Mouse (Mus musculus) E14TG2a.4 (cell line): Measurements from ENCODE around the gene Hydin.
"Not testable (repeated sequence)": the region's sequence is repeated elsewhere in the genome, so short reads cannot be mapped to it uniquely, and the experiment has no call there.

Experiments used
- H3K27me3 ChIP-seq: 2 replicates; pipeline ENCODE4 v1.6.1; 2014; ENCODE audit warnings: low read length, control low read depth; ENCODE audit not compliant: insufficient read depth
- H3K36me3 ChIP-seq: 2 replicates; pipeline ENCODE4 v1.6.1; 2014; ENCODE audit warnings: low read length, control low read depth; ENCODE audit not compliant: insufficient read depth
- H3K4me1 ChIP-seq: replicated peaks from 2 replicates; pipeline ENCODE4 v1.6.1; 2014; ENCODE audit warnings: low read depth, low read length, control low read depth
- H3K4me3 ChIP-seq: replicated peaks from 2 replicates; pipeline ENCODE4 v1.5.1; 2014; ENCODE audit warnings: mild to moderate bottlenecking, low read length
- H3K9me3 ChIP-seq: 2 replicates; pipeline ENCODE4 v1.6.1; 2014; ENCODE audit warnings: low read length, control low read depth
- CTCF ChIP-seq: conservative IDR thresholded peaks from 2 replicates; pipeline ENCODE4 v1.5.1; 2014; ENCODE audit warnings: low read length
- NANOG ChIP-seq: IDR thresholded peaks from 2 replicates; pipeline ENCODE4 v1.6.1; 2014; ENCODE audit warnings: borderline replicate concordance, low read length, mixed read lengths
- POU5F1 ChIP-seq: IDR thresholded peaks from 2 replicates; pipeline ENCODE4 v1.6.1; 2014; ENCODE audit warnings: low read length, borderline replicate concordance

The Hydin gene

DNA sequence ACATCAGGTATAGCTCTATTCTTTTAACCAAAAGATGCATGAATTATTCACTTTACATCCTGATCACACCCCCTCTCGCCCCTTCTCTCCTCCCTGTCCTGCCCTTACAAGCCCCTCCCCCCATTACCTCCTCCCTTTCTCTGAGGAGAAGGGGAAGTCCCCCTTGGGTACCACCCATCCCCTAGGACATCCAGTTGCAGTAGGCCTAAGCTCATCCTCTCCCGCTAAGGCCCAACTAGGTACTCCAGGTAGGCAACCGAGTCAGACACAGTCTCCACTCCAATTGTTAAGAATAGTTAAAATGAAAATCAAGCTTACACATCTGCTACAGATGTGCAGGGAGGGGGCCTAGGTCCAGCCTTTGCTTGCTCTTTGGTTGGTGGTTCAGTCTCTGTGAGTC, 83.9 kb downstream of the Hydin start:
- Histone ChIP-seq H3K4me1 (no peaks in the 10 kb centered on the region), H3K9me3 (no peaks in the 10 kb centered on the region), H3K4me3 (no peak overlapping the region), H3K27me3 (no peaks in the 10 kb centered on the region; the same call in 1 of the 2 replicates), H3K36me3 (no peaks in the 10 kb centered on the region)
- TF ChIP-seq POU5F1 (no peak), CTCF (no peak), NANOG (no peak)

DNA sequence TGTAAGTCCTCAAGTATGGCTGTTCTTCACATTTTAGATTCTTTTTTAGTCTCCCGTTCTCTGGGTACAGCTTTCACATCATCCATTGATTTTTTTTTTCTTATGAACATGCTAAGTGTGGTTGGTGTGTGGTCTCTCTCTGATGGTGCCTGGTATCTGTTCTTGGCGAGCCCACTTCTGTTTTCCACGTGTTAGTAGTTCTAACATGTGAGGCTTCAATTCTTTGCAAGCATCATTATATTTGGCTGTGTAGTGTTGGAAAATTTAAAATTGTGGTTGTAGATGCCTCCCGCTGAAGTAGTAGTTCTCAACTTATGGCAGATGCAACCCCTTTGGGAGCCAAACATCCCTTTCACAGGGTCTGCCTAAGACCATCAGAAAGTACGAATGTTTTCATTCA, 85.1 kb downstream of the Hydin start:
- TF ChIP-seq CTCF: no peak
- TF ChIP-seq NANOG: no peak
- no peak for TF ChIP-seq POU5F1
- Histone ChIP-seq H3K9me3 (no peaks in the 10 kb centered on the region), H3K4me3 (no peak overlapping the region), H3K27me3 (no peaks in the 10 kb centered on the region; the same call in 1 of the 2 replicates), H3K4me1 (no peaks in the 10 kb centered on the region), H3K36me3 (no peaks in the 10 kb centered on the region)

GRCm38 (mm10) chr8:110362975-110363374, 96.2 kb downstream of the Hydin start:
- Histone ChIP-seq H3K9me3 (peaks cover 4% of the 10 kb centered on the region; the same call in 1 of the 2 replicates), H3K27me3 (peaks cover 24% of the 10 kb centered on the region), H3K36me3 (no peaks in the 10 kb centered on the region), H3K4me3 (no peak overlapping the region), H3K4me1 (0 out of 2 replicates have a peak, but pooled peaks cover 3% of the 10 kb centered on the region)
- TF ChIP-seq NANOG (no peak), POU5F1 (no peak), CTCF (no peak)

DNA sequence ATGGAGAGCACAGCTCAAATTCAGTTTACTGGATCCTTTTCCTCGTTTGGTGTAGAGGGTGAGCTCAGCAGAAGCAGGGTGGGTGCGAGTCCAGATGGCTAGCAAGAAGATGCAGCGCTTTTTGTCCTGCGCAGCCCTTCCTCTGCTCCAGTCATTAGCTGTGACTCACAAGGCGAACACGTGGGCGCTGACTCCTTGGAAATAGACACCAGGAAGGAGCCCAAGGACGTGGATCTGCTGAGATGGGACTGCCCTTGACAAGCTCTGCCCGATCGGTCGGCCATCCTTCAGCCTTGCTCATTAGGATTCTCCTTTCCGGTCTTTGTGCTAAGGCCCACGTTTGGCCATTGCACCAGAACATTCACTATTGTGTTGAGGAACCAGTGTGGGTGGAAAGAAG, 106.1 kb downstream of the Hydin start:
- no peaks in the 10 kb centered on the region for H3K4me1 ChIP-seq
- peaks cover 22% of the 10 kb centered on the region for H3K27me3 ChIP-seq
- TF ChIP-seq CTCF (no peak), NANOG (no peak), POU5F1 (no peak)
- no peaks in the 10 kb centered on the region for H3K9me3 ChIP-seq
- no peak overlapping the region for H3K4me3 ChIP-seq
- no peaks in the 10 kb centered on the region for H3K36me3 ChIP-seq

- Histone ChIP-seq H3K36me3 (no peaks in the 10 kb centered on the region), H3K4me3 (no peak overlapping the region), H3K27me3 (peaks cover 22% of the 10 kb centered on the region), H3K9me3 (no peaks in the 10 kb centered on the region), H3K4me1 (no peaks in the 10 kb centered on the region)
- TF ChIP-seq POU5F1: no peak
- 0 out of 2 replicates have a peak, but pooled peaks have one; percentile 12 for TF ChIP-seq CTCF
These were observed 106.9 kb downstream of the Hydin start for GRCm38 (mm10) chr8:110373695-110374094.

GRCm38 (mm10) chr8:110382751-110383150, 116.0 kb downstream of the Hydin start:
- no peaks in the 10 kb centered on the region for H3K9me3 ChIP-seq
- no peaks in the 10 kb centered on the region; the same call in 1 of the 2 replicates for H3K27me3 ChIP-seq
- H3K4me1 ChIP-seq: no peaks in the 10 kb centered on the region
- H3K4me3 ChIP-seq: no peak overlapping the region
- H3K36me3 ChIP-seq: no peaks in the 10 kb centered on the region
- no peak for TF ChIP-seq POU5F1

GRCm38 (mm10) chr8:110384632-110385031, 117.9 kb downstream of the Hydin start:
- not testable (repeated sequence) for H3K4me3 ChIP-seq, H3K36me3 ChIP-seq, H3K27me3 ChIP-seq, H3K4me1 ChIP-seq, H3K9me3 ChIP-seq

DNA sequence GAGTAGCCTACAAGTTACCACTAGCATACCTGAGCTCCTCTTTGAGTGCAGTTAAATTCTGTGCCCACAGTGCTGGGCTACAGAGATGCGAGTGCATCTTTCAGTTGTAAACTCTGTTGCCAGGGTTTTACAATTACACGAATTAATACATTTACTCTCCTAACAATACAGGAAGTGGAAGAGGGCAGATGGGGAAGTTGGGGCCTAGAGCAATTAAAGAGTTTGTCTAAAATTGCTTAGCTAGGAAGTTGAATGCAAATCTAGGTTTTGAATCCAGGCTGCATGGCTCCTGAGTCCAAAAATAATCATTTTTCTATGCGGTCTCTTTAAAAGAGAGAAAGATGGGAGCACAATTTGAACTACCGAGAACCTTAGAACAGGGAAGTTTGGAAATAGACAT, 128.9 kb downstream of the Hydin start:
- Histone ChIP-seq H3K36me3 (no peaks in the 10 kb centered on the region), H3K4me3 (no peak overlapping the region), H3K4me1 (no peaks in the 10 kb centered on the region), H3K9me3 (no peaks in the 10 kb centered on the region), H3K27me3 (no peaks in the 10 kb centered on the region)
- TF ChIP-seq POU5F1 (no peak), CTCF (no peak), NANOG (no peak)

DNA sequence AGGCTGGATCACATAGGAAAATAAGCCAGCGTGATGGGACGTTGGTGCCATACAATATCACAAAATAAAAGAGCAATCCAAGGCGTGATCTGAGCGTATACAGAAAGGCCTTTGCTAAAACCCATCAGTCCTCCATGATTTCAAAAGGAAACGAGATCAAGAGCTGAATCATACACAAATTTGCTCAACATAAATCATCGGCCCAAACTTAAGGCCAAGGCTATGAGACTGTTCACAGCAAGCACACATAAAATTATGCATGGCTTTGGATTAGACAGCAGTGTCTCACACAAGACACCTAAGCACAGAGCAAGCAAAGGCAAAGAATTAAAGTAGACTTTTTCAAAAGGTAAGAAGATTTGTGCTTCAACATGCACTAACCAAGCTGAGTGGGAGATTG, 133.8 kb downstream of the Hydin start:
- no peak overlapping the region for H3K4me3 ChIP-seq
- H3K36me3 ChIP-seq: no peaks in the 10 kb centered on the region
- H3K4me1 ChIP-seq: no peaks in the 10 kb centered on the region
- no peaks in the 10 kb centered on the region for H3K9me3 ChIP-seq
- TF ChIP-seq NANOG: no peak
- no peak for TF ChIP-seq CTCF
- no peak for TF ChIP-seq POU5F1
- H3K27me3 ChIP-seq: no peaks in the 10 kb centered on the region

GRCm38 (mm10) chr8:110402311-110402710, 135.5 kb downstream of the Hydin start:
- no peak for TF ChIP-seq CTCF
- TF ChIP-seq POU5F1: no peak
- TF ChIP-seq NANOG: no peak
- H3K4me3 ChIP-seq: no peak overlapping the region

More at GRCm38 (mm10) chr8:110402311-110402710, 135.5 kb downstream of the Hydin start:
- Histone ChIP-seq H3K27me3 (no peaks in the 10 kb centered on the region), H3K9me3 (no peaks in the 10 kb centered on the region), H3K4me1 (no peaks in the 10 kb centered on the region), H3K36me3 (no peaks in the 10 kb centered on the region)
